Comparison of ENCODE assay signal across 8 mouse cellular contexts in genomic region chr7:3629030-3629429, GRCm38 (mm10). TPM values are rescaled to one million over a fixed set of nuclear protein-coding genes. Genes with fewer than 3 reads are reported as not detected.
A peak's percentile ranks its signal among the peaks of the same experiment; 100 is the strongest.
DNase-seq lines count a peak whose midpoint lies in the region; ATAC-seq lines count a peak whose summit lies in the region.

No protein-coding gene starts in this region.

- peak overlapping the region; percentile 95 for H3K4me2 ChIP-seq in lung, embryonic 15.5 days
- peak overlapping the region; percentile 96 for H3K4me2 ChIP-seq in intestine, embryonic 16.5 days (ENCODE audit: low read depth, low read length)
- peak overlapping the region; percentile 99 for H3K4me2 ChIP-seq in neural tube, embryonic 13.5 days

- H3K27me3 ChIP-seq in lung, embryonic 15.5 days, result no peaks in the 10 kb centered on the region
- no peaks in the 10 kb centered on the region for H3K27me3 ChIP-seq in erythroblast, embryonic 14.5 days (ENCODE audit: control insufficient read depth)
- H3K27me3 ChIP-seq in intestine, embryonic 16.5 days (replicated peaks; ENCODE audit: control insufficient read depth, insufficient read depth, low read length), result no peaks in the 10 kb centered on the region
- no peaks in the 10 kb centered on the region for H3K27me3 ChIP-seq in neural tube, embryonic 13.5 days

- no peak for DNase-seq in lung, postnatal 10 days
- no peak for DNase-seq in adrenal gland, postnatal 4 days (ENCODE audit: low spot score in 2 of 2)
- DNase-seq in thymus, adult 18-20 months, result no peak
- DNase-seq in left cerebral cortex, postnatal 4 days, result no peak

- H3K9me3 ChIP-seq in lung, embryonic 15.5 days, result no peaks in the 10 kb centered on the region
- no peaks in the 10 kb centered on the region for H3K9me3 ChIP-seq in erythroblast, embryonic 14.5 days (ENCODE audit: control insufficient read depth, low read length)
- no peaks in the 10 kb centered on the region for H3K9me3 ChIP-seq in intestine, embryonic 16.5 days (ENCODE audit: control insufficient read depth, low read length)
- H3K9me3 ChIP-seq in neural tube, embryonic 13.5 days, result no peaks in the 10 kb centered on the region

- H3K9ac ChIP-seq in lung, embryonic 15.5 days, result peak overlapping the region; percentile 78
- H3K9ac ChIP-seq in intestine, embryonic 16.5 days (ENCODE audit: low read depth, low read length), result peak overlapping the region; percentile 74
- peak overlapping the region; percentile 89 for H3K9ac ChIP-seq in neural tube, embryonic 13.5 days

- intact Hi-C loops in left cerebral cortex, postnatal 4 days (cut with DNase I), result no loop called here

- peak overlapping the region; percentile 76 for H3K4me3 ChIP-seq in lung, embryonic 15.5 days
- peak overlapping the region; percentile 77 for H3K4me3 ChIP-seq in erythroblast, embryonic 14.5 days (replicated peaks)
- H3K4me3 ChIP-seq in intestine, embryonic 16.5 days (ENCODE audit: low read length), result peak overlapping the region; percentile 57
- H3K4me3 ChIP-seq in neural tube, embryonic 13.5 days, result peak overlapping the region; percentile 73

- peaks cover 36% of the 10 kb centered on the region for H3K36me3 ChIP-seq in lung, embryonic 15.5 days
- H3K36me3 ChIP-seq in erythroblast, embryonic 14.5 days (ENCODE audit: control insufficient read depth), result peaks cover 66% of the 10 kb centered on the region
- H3K36me3 ChIP-seq in intestine, embryonic 16.5 days (ENCODE audit: control insufficient read depth, insufficient read depth, low read length), result no peaks in the 10 kb centered on the region
- H3K36me3 ChIP-seq in neural tube, embryonic 13.5 days, result peaks cover 37% of the 10 kb centered on the region

- WGBS in lung, embryonic 15.5 days, result 29% methylated on average over 4 of the region's 4 CpGs
- 33% methylated on average over 4 of the region's 4 CpGs for WGBS in intestine, embryonic 16.5 days
- 39% methylated on average over 4 of the region's 4 CpGs for WGBS in neural tube, embryonic 13.5 days

- H3K27ac ChIP-seq in lung, embryonic 15.5 days, result peak overlapping the region; percentile 87; the same call in 1 of the 2 replicates
- H3K27ac ChIP-seq in intestine, embryonic 16.5 days (ENCODE audit: low read length), result no peak overlapping the region
- peak overlapping the region; percentile 84; the same call in 1 of the 2 replicates for H3K27ac ChIP-seq in neural tube, embryonic 13.5 days (replicated peaks)

- peaks cover 23% of the 10 kb centered on the region for H3K4me1 ChIP-seq in lung, embryonic 15.5 days
- peaks cover 32% of the 10 kb centered on the region for H3K4me1 ChIP-seq in erythroblast, embryonic 14.5 days (ENCODE audit: control insufficient read depth)
- H3K4me1 ChIP-seq in intestine, embryonic 16.5 days (ENCODE audit: control insufficient read depth, insufficient read depth, low read length), result peaks cover 14% of the 10 kb centered on the region
- H3K4me1 ChIP-seq in neural tube, embryonic 13.5 days (replicated peaks), result peaks cover 38% of the 10 kb centered on the region

- ATAC-seq in lung, embryonic 15.5 days (ENCODE audit: borderline replicate concordance, extremely low read depth, low FRiP score, low TSS enrichment), result peak; percentile 51; the same call in 1 of the 2 replicates
- peak; percentile 42 for ATAC-seq in intestine, embryonic 16.5 days
- ATAC-seq in neural tube, embryonic 13.5 days (ENCODE audit: low read depth), result peak; percentile 60

RNA-seq across cellular contexts. Expression of gene Tfpt, which starts 0.7 kb away (rescaled TPM):
- polyA plus RNA-seq in lung, embryonic 15.5 days (2015; fragmentation: Nextera tagmentation; extraction: Ambion mirVana), result 27.6 and 29.5 TPM in 2 replicates
- polyA plus RNA-seq in erythroblast, embryonic 14.5 days (2012), result 3.1 and 3.3 TPM in 2 replicates
- 15.5 and 18.0 TPM in 2 replicates for polyA plus RNA-seq in intestine, embryonic 16.5 days (2015; fragmentation: Nextera tagmentation; extraction: Ambion mirVana)
- 31.0 and 34.4 TPM in 2 replicates for polyA plus RNA-seq in neural tube, embryonic 13.5 days (2015; fragmentation: Nextera tagmentation; extraction: Ambion mirVana)
- total RNA-seq in adrenal gland, postnatal 4 days (2021), result 10 to 100 TPM; 31.8 to 35.5 TPM
- total RNA-seq in left cerebral cortex, postnatal 4 days (2021), result 10 to 100 TPM; 40.7 to 43.7 TPM

RNA-seq across cellular contexts. Expression of gene Prpf31, which starts 0.8 kb away (rescaled TPM):
- 104 and 105 TPM in 2 replicates for polyA plus RNA-seq in lung, embryonic 15.5 days (2015; fragmentation: Nextera tagmentation; extraction: Ambion mirVana)
- 3.2 TPM in 2 replicates for polyA plus RNA-seq in erythroblast, embryonic 14.5 days (2012)
- polyA plus RNA-seq in intestine, embryonic 16.5 days (2015; fragmentation: Nextera tagmentation; extraction: Ambion mirVana), result 70.6 and 81.1 TPM in 2 replicates
- 98.6 and 100 TPM in 2 replicates for polyA plus RNA-seq in neural tube, embryonic 13.5 days (2015; fragmentation: Nextera tagmentation; extraction: Ambion mirVana)
- total RNA-seq in adrenal gland, postnatal 4 days (2021), result 10 to 100 TPM; 54.7 to 59.0 TPM
- total RNA-seq in left cerebral cortex, postnatal 4 days (2021), result 10 to 100 TPM; 58.0 to 58.2 TPM

RNA-seq across cellular contexts. Expression of gene Ndufa3, which starts 11.9 kb away (rescaled TPM):
- polyA plus RNA-seq in lung, embryonic 15.5 days (2015; fragmentation: Nextera tagmentation; extraction: Ambion mirVana), result 479 and 491 TPM in 2 replicates
- 3.6 and 5.5 TPM in 2 replicates for polyA plus RNA-seq in erythroblast, embryonic 14.5 days (2012)
- polyA plus RNA-seq in intestine, embryonic 16.5 days (2015; fragmentation: Nextera tagmentation; extraction: Ambion mirVana), result 531 and 551 TPM in 2 replicates
- polyA plus RNA-seq in neural tube, embryonic 13.5 days (2015; fragmentation: Nextera tagmentation; extraction: Ambion mirVana), result 392 and 462 TPM in 2 replicates
- 100 to 1,000 TPM; 536 to 561 TPM for total RNA-seq in adrenal gland, postnatal 4 days (2021)
- total RNA-seq in left cerebral cortex, postnatal 4 days (2021), result 100 to 1,000 TPM; 370 to 397 TPM

RNA-seq across cellular contexts. Expression of gene Oscar, which starts 13.1 kb away (rescaled TPM):
- 0.10 TPM in 1 of 2 replicates, not detected in the other for polyA plus RNA-seq in lung, embryonic 15.5 days (2015; fragmentation: Nextera tagmentation; extraction: Ambion mirVana)
- polyA plus RNA-seq in erythroblast, embryonic 14.5 days (2012), result not detected in 2 replicates
- 0.07 TPM in 1 of 2 replicates, not detected in the other for polyA plus RNA-seq in intestine, embryonic 16.5 days (2015; fragmentation: Nextera tagmentation; extraction: Ambion mirVana)
- polyA plus RNA-seq in neural tube, embryonic 13.5 days (2015; fragmentation: Nextera tagmentation; extraction: Ambion mirVana), result 0.54 and 0.80 TPM in 2 replicates
- total RNA-seq in adrenal gland, postnatal 4 days (2021), result under 1 TPM; 0.28 TPM
- total RNA-seq in left cerebral cortex, postnatal 4 days (2021), result 1 to 10 TPM in 1 of 2 experiments, under 1 TPM in 1; 0.84 to 1.1 TPM

RNA-seq across cellular contexts. Expression of gene Cnot3, which starts 16.0 kb away (rescaled TPM):
- 51.4 TPM in 2 replicates for polyA plus RNA-seq in lung, embryonic 15.5 days (2015; fragmentation: Nextera tagmentation; extraction: Ambion mirVana)
- polyA plus RNA-seq in erythroblast, embryonic 14.5 days (2012), result 50.1 and 53.8 TPM in 2 replicates
- 43.2 and 46.1 TPM in 2 replicates for polyA plus RNA-seq in intestine, embryonic 16.5 days (2015; fragmentation: Nextera tagmentation; extraction: Ambion mirVana)
- 44.1 and 45.8 TPM in 2 replicates for polyA plus RNA-seq in neural tube, embryonic 13.5 days (2015; fragmentation: Nextera tagmentation; extraction: Ambion mirVana)
- 10 to 100 TPM; 65.7 to 68.9 TPM for total RNA-seq in adrenal gland, postnatal 4 days (2021)
- 10 to 100 TPM; 53.3 to 57.2 TPM for total RNA-seq in left cerebral cortex, postnatal 4 days (2021)

Comparison
In these comparisons a context has a peak if more than half of its experiments do, and no peak if none do; other contexts are left out.
1. RNA of gene Prpf31, which starts 0.8 kb away (polyA plus RNA-seq): 104 to 105 TPM in lung, embryonic 15.5 days, 98.6 to 100 TPM in neural tube, embryonic 13.5 days and 70.6 to 81.1 TPM in intestine, embryonic 16.5 days; 3.2 TPM in erythroblast, embryonic 14.5 days; every median in the first group is over 10 times any median in the second.
2. RNA of gene Ndufa3, which starts 11.9 kb away (polyA plus RNA-seq): 531 to 551 TPM in intestine, embryonic 16.5 days, 479 to 491 TPM in lung, embryonic 15.5 days and 392 to 462 TPM in neural tube, embryonic 13.5 days; 3.6 to 5.5 TPM in erythroblast, embryonic 14.5 days; every median in the first group is over 10 times any median in the second.
3. Peak in every context shown above with its lines, with median percentiles within 50 percentile points of each other: ATAC-seq, H3K4me2 ChIP-seq, H3K4me3 ChIP-seq and H3K9ac ChIP-seq.